Mouse (Mus musculus) liver, embryonic 14.5 days (tissue): ENCODE measurements around the gene Ctnnd2. TPM values are rescaled to one million over a fixed set of nuclear protein-coding genes. Genes with fewer than 3 reads are reported as not detected.

Experiments used
- ATAC-seq: fragments of 200-750 bp; cut with Nextera tagmentation; 2 replicates; pipeline ENCODE4 v1.8.0; 2017; ENCODE audit warnings: moderate number of reproducible peaks, mild to moderate bottlenecking, moderate library complexity; ENCODE audit not compliant: insufficient read depth
- DNase-seq, 3 experiments: peaks; one replicate each; pipeline ENCODE4 v3.0.0-alpha.2; 2012 to 2013; ENCODE audit warnings: low read depth in 3 of 3, low spot score in 3 of 3
- H3K27ac ChIP-seq: fragments of 300-500 bp; sonication (generic); 2 replicates; pipeline ENCODE4 v1.5.1; 2014; ENCODE audit warnings: moderate library complexity, mild to moderate bottlenecking, control low read depth, inconsistent platforms
- H3K27me3 ChIP-seq: fragments of 300-500 bp; sonication (generic); 2 replicates; pipeline ENCODE4 v1.6.1; 2014; ENCODE audit warnings: mild to moderate bottlenecking, low read length, moderate library complexity; ENCODE audit not compliant: control insufficient read depth, insufficient read depth
- H3K36me3 ChIP-seq: fragments of 300-500 bp; sonication (generic); replicated peaks from 2 replicates; pipeline ENCODE4 v1.6.1; 2014; ENCODE audit warnings: low read depth; ENCODE audit not compliant: control insufficient read depth, insufficient read depth
- H3K4me1 ChIP-seq, 2 experiments: fragments of 200-500 bp in 1 of 2; fragments of 300-500 bp in 1 of 2; sonication (generic) in 1 of 2; replicated peaks; 2 replicates each; pipeline ENCODE4 v1.6.1; 2012 to 2014; ENCODE audit warnings: antibody characterized with exemption in 1 of 2, inconsistent platforms in 1 of 2, low read length in 1 of 2; ENCODE audit not compliant: control insufficient read depth in 2 of 2, insufficient read depth in 2 of 2
- H3K4me2 ChIP-seq: fragments of 300-500 bp; sonication (generic); 2 replicates; pipeline ENCODE4 v1.6.1; 2014; ENCODE audit warnings: low read depth, mild to moderate bottlenecking, control low read depth, moderate library complexity
- H3K4me3 ChIP-seq, 2 experiments: fragments of 200-500 bp in 1 of 2; fragments of 300-500 bp in 1 of 2; sonication (generic) in 1 of 2; 2 replicates each; pipeline ENCODE4 v1.5.1; 2012 to 2014; ENCODE audit warnings: low read depth in 2 of 2, low read length in 2 of 2, mild to moderate bottlenecking in 2 of 2, control low read depth in 1 of 2, inconsistent platforms in 1 of 2, moderate library complexity in 1 of 2; ENCODE audit not compliant: insufficient read depth in 1 of 2
- H3K9ac ChIP-seq: fragments of 300-500 bp; sonication (generic); replicated peaks from 2 replicates; pipeline ENCODE4 v1.6.1; 2014; ENCODE audit warnings: mild to moderate bottlenecking, control low read depth, moderate library complexity
- H3K9me3 ChIP-seq: fragments of 300-500 bp; sonication (generic); 2 replicates; pipeline ENCODE4 v1.6.1; 2016; ENCODE audit warnings: low read length, mixed read lengths; ENCODE audit not compliant: control insufficient read depth
- CTCF ChIP-seq: IDR thresholded peaks from 2 replicates; pipeline ENCODE4 v1.5.1; 2016; ENCODE audit warnings: antibody characterized with exemption, low read depth, control low read depth
- EP300 ChIP-seq: IDR thresholded peaks from 2 replicates; pipeline ENCODE4 v1.6.1; 2016; ENCODE audit warnings: antibody characterized with exemption, low read depth
- WGBS: fragments of 180-500 bp; shearing (Covaris S2); extraction: QIAGEN DNeasy Blood & Tissue Kit; methylation state at CpG from one replicate; pipeline ENCODE4 v1.1.7; 2014; ENCODE audit not compliant: insufficient replicate concordance; 5-methylcytosine and 5-hydroxymethylcytosine counted together
- polyA plus RNA-seq, 2 experiments: library from polyadenylated mRNA; depleted of rRNA in 1 of 2; stranded (reverse) in 1 of 2; unstranded in 1 of 2; fragments of >200 nt; fragmentation: Nextera tagmentation in 1 of 2; extraction: Ambion mirVana in 1 of 2; gene quantifications; 2 replicates each; pipeline versions ENCODE4 v1.2.1 to v1.2.3; 2012 to 2014

Ctnnd2 gene
- polyA plus RNA-seq, 2 experiments: 0.09 to 0.11 TPM

GRCm38 (mm10) chr15:31006825-31007157, 834.4 kb downstream of the Ctnnd2 start:
- no peak overlapping the region for H3K4me3 ChIP-seq
- 73% methylated on average over 8 of the region's 8 CpGs for WGBS
- no peaks in the 10 kb centered on the region for H3K4me1 ChIP-seq
- no peaks in the 10 kb centered on the region for H3K9me3 ChIP-seq
- no peaks in the 10 kb centered on the region for H3K27me3 ChIP-seq
- H3K36me3 ChIP-seq: no peaks in the 10 kb centered on the region
- H3K27ac ChIP-seq: no peak overlapping the region
- ATAC-seq: no peak
- TF ChIP-seq EP300: no peak
- H3K4me2 ChIP-seq: no peak overlapping the region
- H3K9ac ChIP-seq: no peak overlapping the region
- DNase-seq: no peak

GRCm38 (mm10) chr15:31008594-31008993, 836.2 kb downstream of the Ctnnd2 start:
- no peak for ATAC-seq
- no peak for TF ChIP-seq CTCF
- TF ChIP-seq EP300: no peak
- no peak for DNase-seq
- Histone ChIP-seq H3K9ac (no peak overlapping the region), H3K27ac (no peak overlapping the region), H3K4me3 (no peak overlapping the region), H3K4me2 (no peak overlapping the region), H3K4me1 (no peaks in the 10 kb centered on the region), H3K36me3 (no peaks in the 10 kb centered on the region), H3K27me3 (no peaks in the 10 kb centered on the region), H3K9me3 (no peaks in the 10 kb centered on the region)
- 55% methylated on average over 6 of the region's 6 CpGs for WGBS

GRCm38 (mm10) chr15:31020769-31021168, 848.4 kb downstream of the Ctnnd2 start:
- H3K27me3 ChIP-seq: no peaks in the 10 kb centered on the region
- no peaks in the 10 kb centered on the region for H3K4me1 ChIP-seq
- H3K4me3 ChIP-seq: no peak overlapping the region
- H3K9me3 ChIP-seq: no peaks in the 10 kb centered on the region
- H3K4me2 ChIP-seq: no peak overlapping the region
- H3K27ac ChIP-seq: no peak overlapping the region
- DNase-seq (no peak), ATAC-seq (no peak)
- WGBS: 34% methylated on average over 2 of the region's 2 CpGs
- TF ChIP-seq EP300 (no peak), CTCF (no peak)
- H3K36me3 ChIP-seq: no peaks in the 10 kb centered on the region
- H3K9ac ChIP-seq: no peak overlapping the region

GRCm38 (mm10) chr15:31022012-31022411, 849.6 kb downstream of the Ctnnd2 start:
- H3K9me3 ChIP-seq: no peaks in the 10 kb centered on the region
- H3K9ac ChIP-seq: no peak overlapping the region
- no peak for ATAC-seq
- no peak for DNase-seq
- H3K27ac ChIP-seq: no peak overlapping the region
- 68% methylated on average over 1 of the region's 1 CpGs for WGBS
- TF ChIP-seq CTCF (no peak), EP300 (no peak)
- H3K4me1 ChIP-seq: no peaks in the 10 kb centered on the region
- no peak overlapping the region for H3K4me2 ChIP-seq
- no peaks in the 10 kb centered on the region for H3K36me3 ChIP-seq
- H3K4me3 ChIP-seq: no peak overlapping the region
- no peaks in the 10 kb centered on the region for H3K27me3 ChIP-seq

- DNase-seq (no peak), ATAC-seq (no peak)
- Histone ChIP-seq H3K4me1 (no peaks in the 10 kb centered on the region), H3K36me3 (no peaks in the 10 kb centered on the region), H3K9me3 (no peaks in the 10 kb centered on the region), H3K4me2 (no peak overlapping the region), H3K9ac (no peak overlapping the region), H3K4me3 (no peak overlapping the region), H3K27ac (no peak overlapping the region), H3K27me3 (no peaks in the 10 kb centered on the region)
- WGBS: 74% methylated on average over 3 of the region's 3 CpGs
- TF ChIP-seq CTCF: no peak
- no peak for TF ChIP-seq EP300
These were observed 850.1 kb downstream of the Ctnnd2 start for GRCm38 (mm10) chr15:31022497-31022896.

GRCm38 (mm10) chr15:31023766-31024165, 851.4 kb downstream of the Ctnnd2 start:
- no peak overlapping the region for H3K4me2 ChIP-seq
- no peak overlapping the region for H3K4me3 ChIP-seq
- WGBS: 52% methylated on average over 5 of the region's 5 CpGs
- no peak overlapping the region for H3K27ac ChIP-seq
- no peak for ATAC-seq
- no peak overlapping the region for H3K9ac ChIP-seq
- H3K9me3 ChIP-seq: no peaks in the 10 kb centered on the region
- no peaks in the 10 kb centered on the region for H3K27me3 ChIP-seq
- H3K4me1 ChIP-seq: no peaks in the 10 kb centered on the region
- DNase-seq: no peak
- H3K36me3 ChIP-seq: no peaks in the 10 kb centered on the region
- TF ChIP-seq EP300 (no peak), CTCF (no peak)
